8 mouse cellular contexts compared by ENCODE assay signal in genomic region chr17:56141702-56142605, GRCm38 (mm10). TPM values are rescaled to one million over a fixed set of nuclear protein-coding genes. Genes with fewer than 3 reads are reported as not detected.
A peak's percentile ranks its signal among the peaks of the same experiment; 100 is the strongest.
DNase-seq lines count a peak whose midpoint lies in the region; ATAC-seq and TF ChIP-seq lines count a peak whose summit lies in the region.

No protein-coding gene starts in this region.

- H3K4me2 ChIP-seq in lung, embryonic 14.5 days, result peak overlapping the region; percentile 71
- H3K4me2 ChIP-seq in heart, embryonic 14.5 days (ENCODE audit: low read length), result peak overlapping the region; percentile 60
- H3K4me2 ChIP-seq in limb, embryonic 13.5 days (replicated peaks), result peak overlapping the region; percentile 75

- H3K27ac ChIP-seq in lung, embryonic 14.5 days (ENCODE audit: low read depth), result no peak overlapping the region
- H3K27ac ChIP-seq in heart, embryonic 14.5 days (replicated peaks in 1 of 2; ENCODE audit: control insufficient read depth in 1 of 2, insufficient read depth in 1 of 2, low read depth in 2 of 2, low read length in 2 of 2), result no peak overlapping the region
- no peak overlapping the region for H3K27ac ChIP-seq in limb, embryonic 13.5 days
- no peak overlapping the region for H3K27ac ChIP-seq in olfactory bulb, adult 2 months (ENCODE audit: insufficient read depth, low read depth, low read length)

- DNase-seq in lung, embryonic 14.5 days, result peak; percentile 58
- no peak for DNase-seq in lung, postnatal 10 days
- DNase-seq in cerebellum, postnatal 36 days, result peak; percentile 78 to 80
- DNase-seq in ovary, postnatal 14 days (ENCODE audit: low spot score), result no peak
- DNase-seq in lung, postnatal 25 days (ENCODE audit: low spot score), result no peak

- peak; percentile 41; the same call in 1 of the 2 replicates for TF ChIP-seq POLR2A in olfactory bulb, adult 2 months (IDR thresholded peaks at IDR 0.05; ENCODE audit: insufficient read depth, low read depth, low read length)

- H3K27me3 ChIP-seq in lung, embryonic 14.5 days (ENCODE audit: insufficient read depth, low read length), result peaks cover 81% of the 10 kb centered on the region
- H3K27me3 ChIP-seq in heart, embryonic 14.5 days (ENCODE audit: control insufficient read depth, insufficient read depth, low read length), result peaks cover 94% of the 10 kb centered on the region
- peaks cover 100% of the 10 kb centered on the region for H3K27me3 ChIP-seq in limb, embryonic 13.5 days

- no peaks in the 10 kb centered on the region for H3K36me3 ChIP-seq in lung, embryonic 14.5 days (ENCODE audit: insufficient read depth)
- no peaks in the 10 kb centered on the region for H3K36me3 ChIP-seq in heart, embryonic 14.5 days (ENCODE audit: control insufficient read depth, insufficient read depth, low read length)
- no peaks in the 10 kb centered on the region for H3K36me3 ChIP-seq in limb, embryonic 13.5 days

- peak overlapping the region; percentile 29 for H3K4me3 ChIP-seq in lung, embryonic 14.5 days (ENCODE audit: low read depth, low read length)
- peak overlapping the region; percentile 26 to 27; a peak in 3 of 4 replicates for H3K4me3 ChIP-seq in heart, embryonic 14.5 days (ENCODE audit: control insufficient read depth in 1 of 2, insufficient read depth in 1 of 2, low read depth in 1 of 2, low read length in 2 of 2)
- peak overlapping the region; percentile 45 for H3K4me3 ChIP-seq in limb, embryonic 13.5 days
- peak overlapping the region; percentile 63 for H3K4me3 ChIP-seq in olfactory bulb, adult 2 months (ENCODE audit: insufficient read depth, low read depth, low read length)

- peak; percentile 29; the same call in 1 of the 2 replicates for ATAC-seq in lung, embryonic 14.5 days (ENCODE audit: insufficient read depth)
- no peak for ATAC-seq in heart, embryonic 14.5 days (ENCODE audit: insufficient number of reproducible peaks, insufficient read depth, low FRiP score, low read depth)
- ATAC-seq in limb, embryonic 13.5 days (ENCODE audit: low FRiP score, low read depth), result peak; percentile 45

- TF ChIP-seq CTCF in lung, embryonic 14.5 days (IDR thresholded peaks at IDR 0.05; ENCODE audit: low read depth), result no peak
- no peak for TF ChIP-seq CTCF in olfactory bulb, adult 2 months (IDR thresholded peaks at IDR 0.05; ENCODE audit: insufficient read depth, low read depth, low read length)

- H3K9me3 ChIP-seq in lung, embryonic 14.5 days (ENCODE audit: low read depth, low read length), result no peaks in the 10 kb centered on the region
- H3K9me3 ChIP-seq in heart, embryonic 14.5 days (ENCODE audit: control insufficient read depth, low read length), result no peaks in the 10 kb centered on the region
- no peaks in the 10 kb centered on the region for H3K9me3 ChIP-seq in limb, embryonic 13.5 days

- peak overlapping the region; percentile 36; the same call in 1 of the 2 replicates for H3K9ac ChIP-seq in lung, embryonic 14.5 days
- 0 out of 2 replicates have a peak overlapping the region, but pooled peaks have one; percentile 8 for H3K9ac ChIP-seq in heart, embryonic 14.5 days (ENCODE audit: low read length)
- peak overlapping the region; percentile 53 for H3K9ac ChIP-seq in limb, embryonic 13.5 days

- WGBS in lung, embryonic 14.5 days, result under 1% methylated on average over 44 of the region's 47 CpGs
- WGBS in heart, embryonic 14.5 days, result under 1% methylated on average over 41 of the region's 47 CpGs
- under 1% methylated on average over 44 of the region's 47 CpGs for WGBS in limb, embryonic 13.5 days
- WGBS in olfactory bulb, adult 2 months, result 1% methylated on average over 39 of the region's 47 CpGs

- no peaks in the 10 kb centered on the region for H3K4me1 ChIP-seq in lung, embryonic 14.5 days (ENCODE audit: insufficient read depth)
- H3K4me1 ChIP-seq in heart, embryonic 14.5 days (ENCODE audit: control insufficient read depth in 2 of 2, insufficient read depth in 2 of 2, low read length in 2 of 2), result peaks cover 4 to 18% of the 10 kb centered on the region in 2 experiments; a peak in 3 of 4 replicates
- H3K4me1 ChIP-seq in limb, embryonic 13.5 days, result peaks cover 35% of the 10 kb centered on the region
- H3K4me1 ChIP-seq in olfactory bulb, adult 2 months (ENCODE audit: control insufficient read depth, insufficient read depth, low read length), result peaks cover 49% of the 10 kb centered on the region

RNA-seq across cellular contexts. Expression of gene Sema6b, which starts 1.8 kb away (rescaled TPM):
- 1.7 and 1.8 TPM in 2 replicates for polyA plus RNA-seq in lung, embryonic 14.5 days (2014; fragmentation: Nextera tagmentation; extraction: Ambion mirVana)
- polyA plus RNA-seq in heart, embryonic 14.5 days (2014; fragmentation: Nextera tagmentation; extraction: Ambion mirVana), result 0.55 and 0.85 TPM in 2 replicates
- 2.5 and 2.6 TPM in 2 replicates for polyA plus RNA-seq in limb, embryonic 13.5 days (2015; fragmentation: Nextera tagmentation; extraction: Ambion mirVana)
- not detected in 2 replicates for polyA plus RNA-seq in olfactory bulb, adult 2 months (2012; ENCODE audit: insufficient read depth, insufficient read length, low replicate concordance, missing spikeins)

RNA-seq across cellular contexts. Expression of gene Lrg1, which starts 20.2 kb away (rescaled TPM):
- polyA plus RNA-seq in lung, embryonic 14.5 days (2014; fragmentation: Nextera tagmentation; extraction: Ambion mirVana), result 0.17 TPM in 1 of 2 replicates, not detected in the other
- 0.32 and 0.42 TPM in 2 replicates for polyA plus RNA-seq in heart, embryonic 14.5 days (2014; fragmentation: Nextera tagmentation; extraction: Ambion mirVana)
- polyA plus RNA-seq in limb, embryonic 13.5 days (2015; fragmentation: Nextera tagmentation; extraction: Ambion mirVana), result 0.27 and 0.37 TPM in 2 replicates
- not detected in 2 replicates for polyA plus RNA-seq in olfactory bulb, adult 2 months (2012; ENCODE audit: insufficient read depth, insufficient read length, low replicate concordance, missing spikeins)

RNA-seq across cellular contexts. Expression of gene Tnfaip8l1, which starts 20.3 kb away (rescaled TPM):
- polyA plus RNA-seq in lung, embryonic 14.5 days (2014; fragmentation: Nextera tagmentation; extraction: Ambion mirVana), result 14.5 and 16.2 TPM in 2 replicates
- 8.9 and 9.4 TPM in 2 replicates for polyA plus RNA-seq in heart, embryonic 14.5 days (2014; fragmentation: Nextera tagmentation; extraction: Ambion mirVana)
- polyA plus RNA-seq in limb, embryonic 13.5 days (2015; fragmentation: Nextera tagmentation; extraction: Ambion mirVana), result 11.3 and 12.0 TPM in 2 replicates
- polyA plus RNA-seq in olfactory bulb, adult 2 months (2012; ENCODE audit: insufficient read depth, insufficient read length, low replicate concordance, missing spikeins), result not detected in 2 replicates

RNA-seq across cellular contexts. Expression of gene Plin5, which starts 24.6 kb away (rescaled TPM):
- polyA plus RNA-seq in lung, embryonic 14.5 days (2014; fragmentation: Nextera tagmentation; extraction: Ambion mirVana), result 0.34 and 0.86 TPM in 2 replicates
- 0.88 and 1.1 TPM in 2 replicates for polyA plus RNA-seq in heart, embryonic 14.5 days (2014; fragmentation: Nextera tagmentation; extraction: Ambion mirVana)
- 0.13 TPM in 1 of 2 replicates, not detected in the other for polyA plus RNA-seq in limb, embryonic 13.5 days (2015; fragmentation: Nextera tagmentation; extraction: Ambion mirVana)
- not detected in 2 replicates for polyA plus RNA-seq in olfactory bulb, adult 2 months (2012; ENCODE audit: insufficient read depth, insufficient read length, low replicate concordance, missing spikeins)

RNA-seq across cellular contexts. Expression of gene Plin4, which starts 32.4 kb away (rescaled TPM):
- polyA plus RNA-seq in lung, embryonic 14.5 days (2014; fragmentation: Nextera tagmentation; extraction: Ambion mirVana), result 0.12 and 0.28 TPM in 2 replicates
- polyA plus RNA-seq in heart, embryonic 14.5 days (2014; fragmentation: Nextera tagmentation; extraction: Ambion mirVana), result 0.15 and 0.19 TPM in 2 replicates
- 0.03 and 0.04 TPM in 2 replicates for polyA plus RNA-seq in limb, embryonic 13.5 days (2015; fragmentation: Nextera tagmentation; extraction: Ambion mirVana)
- not detected in 2 replicates for polyA plus RNA-seq in olfactory bulb, adult 2 months (2012; ENCODE audit: insufficient read depth, insufficient read length, low replicate concordance, missing spikeins)

Comparison
In these comparisons a context has a peak if more than half of its experiments do, and no peak if none do; other contexts are left out.
1. DNase-seq: peak in lung, embryonic 14.5 days (single experiment) and cerebellum, postnatal 36 days (2 of 2); none in lung, postnatal 10 days (single experiment), ovary, postnatal 14 days (single experiment) and lung, postnatal 25 days (single experiment).
2. Peak in every context shown above with its lines, with median percentiles within 50 percentile points of each other: H3K4me2 ChIP-seq, H3K4me3 ChIP-seq and H3K9ac ChIP-seq.